Mouse (Mus musculus) urinary bladder, postnatal 36 days (tissue): Measurements from ENCODE around the gene Nptxr.
A peak's percentile ranks its signal among the peaks of the same experiment; 100 is the strongest.
"Not testable (repeated sequence)": the region's sequence is repeated elsewhere in the genome, so short reads cannot be mapped to it uniquely, and the experiment has no call there.

Experiments
- DNase-seq, 2 experiments: peaks; one replicate each; pipeline ENCODE4 v3.0.0; 2022; ENCODE audit warnings: low spot score in 2 of 2, mixed read lengths in 1 of 2

Nptxr gene

GRCm38 (mm10) chr15:79822265-79823199 lies 18.0 kb upstream of the Nptxr start:
- no peak for DNase-seq

- DNase-seq: no peak
Observed at GRCm38 (mm10) chr15:79818325-79818724, 13.8 kb upstream of the Nptxr start.

GRCm38 (mm10) chr15:79813666-79814258 lies 9.2 kb upstream of the Nptxr start:
- DNase-seq: no peak

- DNase-seq: not testable (repeated sequence)
Observed at GRCm38 (mm10) chr15:79812840-79813239, 8.3 kb upstream of the Nptxr start.

GRCm38 (mm10) chr15:79810997-79811396 lies 6.4 kb upstream of the Nptxr start:
- no peak for DNase-seq

GRCm38 (mm10) chr15:79810061-79810460 lies 5.5 kb upstream of the Nptxr start:
- no peak for DNase-seq

- no peak for DNase-seq
Observed at GRCm38 (mm10) chr15:79808658-79809057, 4.1 kb upstream of the Nptxr start.

- no peak for DNase-seq
Observed at GRCm38 (mm10) chr15:79808114-79808513, 3.5 kb upstream of the Nptxr start.

GRCm38 (mm10) chr15:79807050-79807449 lies 2.5 kb upstream of the Nptxr start:
- no peak for DNase-seq

- DNase-seq: no peak
Observed at GRCm38 (mm10) chr15:79805246-79805645, 680 bp upstream of the Nptxr start.

- DNase-seq: no peak
Observed at GRCm38 (mm10) chr15:79803533-79804351, 824 bp downstream of the Nptxr start.

- DNase-seq: no peak
Observed at GRCm38 (mm10) chr15:79802304-79802703, 2.3 kb downstream of the Nptxr start.

GRCm38 (mm10) chr15:79801646-79802045 lies 2.9 kb downstream of the Nptxr start:
- no peak for DNase-seq

GRCm38 (mm10) chr15:79800701-79801100 lies 3.9 kb downstream of the Nptxr start:
- no peak for DNase-seq

GRCm38 (mm10) chr15:79798591-79798990 lies 6.0 kb downstream of the Nptxr start:
- DNase-seq: no peak

- no peak for DNase-seq
Observed at GRCm38 (mm10) chr15:79797680-79798079, 6.9 kb downstream of the Nptxr start.

GRCm38 (mm10) chr15:79797096-79797495 lies 7.5 kb downstream of the Nptxr start:
- DNase-seq: no peak

- no peak for DNase-seq
Observed at GRCm38 (mm10) chr15:79796256-79796655, 8.3 kb downstream of the Nptxr start.

- no peak for DNase-seq
Observed at GRCm38 (mm10) chr15:79794173-79794572, 10.4 kb downstream of the Nptxr start.

- no peak for DNase-seq
Observed at GRCm38 (mm10) chr15:79793076-79793475, 11.5 kb downstream of the Nptxr start.

GRCm38 (mm10) chr15:79792455-79792854 lies 12.1 kb downstream of the Nptxr start:
- no peak for DNase-seq

GRCm38 (mm10) chr15:79791502-79791901 lies 13.1 kb downstream of the Nptxr start:
- peak; percentile 18 to 41 for DNase-seq
